Mouse (Mus musculus) hindbrain, embryonic 15.5 days (tissue): ENCODE results near the gene Emp1. TPM values are rescaled to one million over a fixed set of nuclear protein-coding genes. Genes with fewer than 3 reads are reported as not detected.

Experiments
- ATAC-seq: fragments of 200-750 bp; cut with Nextera tagmentation; 2 replicates; pipeline ENCODE4 v1.8.0; 2017; ENCODE audit warnings: low read depth, moderate number of reproducible peaks, moderate TSS enrichment; ENCODE audit not compliant: low FRiP score
- H3K27ac ChIP-seq: fragments of 300-500 bp; sonication (generic); replicated peaks from 2 replicates; pipeline ENCODE4 v1.5.1; 2015; ENCODE audit warnings: mild to moderate bottlenecking, inconsistent platforms
- H3K27me3 ChIP-seq: fragments of 300-500 bp; sonication (generic); 2 replicates; pipeline ENCODE4 v1.6.1; 2015; ENCODE audit warnings: control low read depth, inconsistent platforms
- H3K36me3 ChIP-seq: fragments of 300-500 bp; sonication (generic); 2 replicates; pipeline ENCODE4 v1.6.1; 2015; ENCODE audit warnings: control low read depth, inconsistent platforms
- H3K4me1 ChIP-seq: fragments of 300-500 bp; sonication (generic); replicated peaks from 2 replicates; pipeline ENCODE4 v1.6.1; 2015; ENCODE audit warnings: control low read depth, inconsistent platforms
- H3K4me2 ChIP-seq: fragments of 300-500 bp; sonication (generic); 2 replicates; pipeline ENCODE4 v1.6.1; 2015; ENCODE audit warnings: moderate library complexity, mild to moderate bottlenecking, inconsistent platforms
- H3K4me3 ChIP-seq: fragments of 300-500 bp; sonication (generic); 2 replicates; pipeline ENCODE4 v1.5.1; 2015; ENCODE audit warnings: mild to moderate bottlenecking, inconsistent platforms
- H3K9ac ChIP-seq: fragments of 300-500 bp; sonication (generic); 2 replicates; pipeline ENCODE4 v1.6.1; 2015; ENCODE audit warnings: inconsistent platforms
- H3K9me3 ChIP-seq: fragments of 300-500 bp; sonication (generic); 2 replicates; pipeline ENCODE4 v1.6.1; 2016; ENCODE audit warnings: control low read depth, inconsistent platforms
- WGBS: fragments of 180-500 bp; shearing (Covaris S2); methylation state at CpG from one replicate; pipeline ENCODE4 v1.1.7; 2015; 5-methylcytosine and 5-hydroxymethylcytosine counted together
- polyA plus RNA-seq: library from polyadenylated mRNA; unstranded; fragments of >200 nt; fragmentation: Nextera tagmentation; extraction: Ambion mirVana; gene quantifications from 2 replicates; pipeline ENCODE4 v1.2.1, GENCODE M21; 2015

The Emp1 gene
- polyA plus RNA-seq, 1 experiment from 2014 or later = 9.7 TPM

DNA sequence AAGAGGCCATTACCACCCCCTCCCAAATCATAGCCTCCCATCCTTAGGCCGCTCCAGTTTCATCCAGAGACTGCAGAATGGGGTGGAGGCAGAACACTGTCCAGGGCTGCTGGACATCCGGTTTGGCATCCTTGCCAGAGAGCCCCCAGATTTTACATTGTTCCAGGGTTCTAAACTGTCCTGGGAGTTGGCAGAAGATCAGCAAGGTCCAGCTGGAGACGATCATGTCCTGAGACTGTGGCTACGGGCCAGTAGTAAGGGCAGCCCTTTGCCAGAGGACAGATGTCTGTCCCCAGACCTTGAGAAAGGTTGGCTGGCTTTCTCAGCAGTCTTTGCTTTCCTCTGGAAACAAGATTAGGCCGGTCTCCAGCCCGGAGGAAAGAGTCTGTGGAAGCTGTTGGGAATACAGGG, 2.6 kb downstream of the Emp1 start:
- Histone ChIP-seq H3K9ac (no peak overlapping the region), H3K9me3 (no peaks in the 10 kb centered on the region), H3K27me3 (no peaks in the 10 kb centered on the region), H3K36me3 (no peaks in the 10 kb centered on the region), H3K4me1 (peaks cover 19% of the 10 kb centered on the region), H3K4me3 (no peak overlapping the region), H3K27ac (0 out of 2 replicates have a peak overlapping the region, but pooled peaks have one; percentile 40), H3K4me2 (0 out of 2 replicates have a peak overlapping the region, but pooled peaks have one; percentile 2)
- peak; percentile 32; the same call in 1 of the 2 replicates for ATAC-seq
- 69% methylated on average over 6 of the region's 6 CpGs for WGBS

DNA sequence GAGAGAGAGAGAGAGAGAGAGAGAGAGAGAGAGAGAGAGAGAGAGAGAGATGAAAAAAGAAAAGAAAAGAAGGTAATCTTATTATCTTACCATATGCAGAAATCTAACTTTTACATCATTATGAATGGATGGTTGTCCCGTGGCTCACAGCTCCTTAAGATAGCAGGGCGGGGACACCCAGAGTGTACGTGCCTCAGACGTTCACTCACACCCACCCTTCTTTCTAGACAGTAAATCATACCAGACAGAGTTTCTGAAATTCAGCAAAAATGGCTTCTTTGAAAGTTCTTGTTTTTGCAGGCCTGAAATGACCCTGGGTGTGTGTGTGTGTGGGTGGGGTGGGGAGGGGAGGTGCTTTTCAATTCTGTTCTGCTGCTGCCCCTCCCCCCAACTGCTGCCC, 3.3 kb downstream of the Emp1 start:
- Histone ChIP-seq H3K4me1 (peaks cover 19% of the 10 kb centered on the region), H3K4me3 (no peak overlapping the region), H3K36me3 (no peaks in the 10 kb centered on the region), H3K4me2 (no peak overlapping the region), H3K27ac (0 out of 2 replicates have a peak overlapping the region, but pooled peaks have one; percentile 40), H3K9me3 (no peaks in the 10 kb centered on the region), H3K9ac (no peak overlapping the region), H3K27me3 (no peaks in the 10 kb centered on the region)
- WGBS = 84% methylated on average over 4 of the region's 4 CpGs
- no peak for ATAC-seq

DNA sequence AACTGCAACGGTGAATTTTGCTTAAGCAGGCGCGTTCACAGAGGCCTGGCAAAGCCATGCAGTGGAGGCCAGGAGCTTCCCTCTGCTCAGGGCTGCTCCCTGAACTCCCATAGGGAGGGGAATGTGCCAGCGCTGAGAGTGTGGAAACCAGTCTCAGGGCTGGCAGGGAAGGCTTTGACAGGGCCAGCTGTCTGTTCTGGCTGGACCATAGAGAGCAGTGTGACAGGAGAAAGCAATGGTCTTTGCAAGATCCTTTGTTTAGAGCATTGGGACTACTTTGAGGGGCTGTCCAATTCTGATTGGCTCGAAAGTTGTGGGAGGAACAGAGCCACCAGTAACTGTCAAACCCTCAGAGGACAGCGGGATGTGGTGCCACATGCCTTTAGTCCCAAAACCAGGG, 5.9 kb downstream of the Emp1 start:
- Histone ChIP-seq H3K4me2 (no peak overlapping the region), H3K27me3 (no peaks in the 10 kb centered on the region), H3K4me1 (peaks cover 15% of the 10 kb centered on the region; the same call in 1 of the 2 replicates), H3K9me3 (no peaks in the 10 kb centered on the region), H3K27ac (peak overlapping the region; percentile 49), H3K9ac (no peak overlapping the region), H3K4me3 (no peak overlapping the region), H3K36me3 (no peaks in the 10 kb centered on the region)
- peak; percentile 84 for ATAC-seq
- 34% methylated on average over 6 of the region's 6 CpGs for WGBS

DNA sequence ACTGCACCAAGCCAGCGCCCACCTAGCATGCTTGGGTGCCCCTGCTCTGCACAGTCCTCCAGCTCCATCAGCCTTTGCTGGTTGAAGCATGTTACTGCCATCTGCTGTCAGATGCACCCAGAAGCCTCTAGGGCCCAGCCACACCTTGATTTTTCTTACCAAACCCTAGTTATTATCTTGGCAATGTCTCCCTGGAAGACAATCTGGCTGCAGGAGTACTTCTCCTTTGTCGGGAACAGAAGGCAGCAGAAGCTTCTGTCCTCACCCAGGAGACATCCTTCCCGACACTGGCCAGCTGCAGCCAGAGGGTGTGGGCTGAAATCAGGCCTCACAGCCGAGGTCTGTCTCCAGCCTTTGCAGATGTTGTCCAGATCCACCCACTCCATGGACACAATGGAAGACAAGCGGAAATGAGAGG, 7.2 kb downstream of the Emp1 start:
- ATAC-seq = 0 out of 2 replicates have a peak, but pooled peaks have one; percentile 70
- no peaks in the 10 kb centered on the region for H3K36me3 ChIP-seq
- no peak overlapping the region for H3K4me3 ChIP-seq
- no peak overlapping the region for H3K27ac ChIP-seq
- WGBS = 49% methylated on average over 5 of the region's 5 CpGs
- H3K4me1 ChIP-seq = 0 out of 2 replicates have a peak, but pooled peaks cover 6% of the 10 kb centered on the region
- no peak overlapping the region for H3K4me2 ChIP-seq
- H3K9me3 ChIP-seq = no peaks in the 10 kb centered on the region
- no peaks in the 10 kb centered on the region for H3K27me3 ChIP-seq
- H3K9ac ChIP-seq = no peak overlapping the region

DNA sequence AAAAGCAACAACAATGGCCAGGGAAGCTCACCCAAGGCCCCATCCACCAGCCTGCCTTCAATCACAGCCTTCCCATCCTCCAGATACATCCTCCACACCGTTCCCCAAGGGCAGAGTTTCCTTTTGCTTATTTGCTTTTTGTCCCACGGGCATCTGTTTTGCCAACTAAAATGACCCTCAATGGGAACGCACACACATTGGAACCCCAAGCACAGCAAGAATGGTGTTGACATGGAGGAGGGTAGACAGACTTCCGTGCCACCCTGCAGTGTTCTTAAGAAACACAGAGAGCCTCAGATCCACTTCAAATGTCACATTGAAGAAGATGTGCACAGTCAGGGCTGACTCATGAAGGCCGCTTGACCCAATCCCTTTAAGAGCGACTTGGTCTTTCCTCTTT, 8.6 kb downstream of the Emp1 start:
- H3K4me3 ChIP-seq = no peak overlapping the region
- no peaks in the 10 kb centered on the region for H3K27me3 ChIP-seq
- H3K36me3 ChIP-seq = no peaks in the 10 kb centered on the region
- 0 out of 2 replicates have a peak, but pooled peaks cover 8% of the 10 kb centered on the region for H3K4me1 ChIP-seq
- no peaks in the 10 kb centered on the region for H3K9me3 ChIP-seq
- WGBS = 87% methylated on average over 6 of the region's 6 CpGs
- no peak overlapping the region for H3K9ac ChIP-seq
- H3K27ac ChIP-seq = no peak overlapping the region
- no peak overlapping the region for H3K4me2 ChIP-seq
- ATAC-seq = no peak

DNA sequence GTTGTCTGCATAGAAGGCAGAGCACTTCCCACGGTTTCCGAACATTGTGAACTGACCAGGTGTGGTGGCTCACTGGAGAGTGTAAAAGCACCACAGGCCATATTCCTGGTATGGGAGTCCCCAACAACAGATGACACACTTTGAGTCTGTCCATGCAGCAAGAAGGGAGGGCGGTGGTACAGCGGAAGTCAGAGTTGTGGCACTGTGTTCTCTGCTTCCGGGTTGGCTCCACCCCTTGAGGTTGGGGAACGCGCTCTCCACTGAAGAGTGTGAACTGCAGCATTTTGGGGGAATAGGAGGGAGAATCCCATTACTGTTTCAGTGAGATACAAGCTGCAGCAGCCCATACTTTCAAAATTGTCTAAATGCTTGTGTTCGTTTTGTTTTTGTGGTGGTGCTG, 11.0 kb downstream of the Emp1 start:
- Histone ChIP-seq H3K27ac (no peak overlapping the region), H3K9me3 (no peaks in the 10 kb centered on the region), H3K4me2 (no peak overlapping the region), H3K4me1 (peaks cover 12% of the 10 kb centered on the region), H3K9ac (no peak overlapping the region), H3K36me3 (no peaks in the 10 kb centered on the region), H3K4me3 (no peak overlapping the region), H3K27me3 (no peaks in the 10 kb centered on the region)
- 90% methylated on average over 8 of the region's 8 CpGs for WGBS
- no peak for ATAC-seq

DNA sequence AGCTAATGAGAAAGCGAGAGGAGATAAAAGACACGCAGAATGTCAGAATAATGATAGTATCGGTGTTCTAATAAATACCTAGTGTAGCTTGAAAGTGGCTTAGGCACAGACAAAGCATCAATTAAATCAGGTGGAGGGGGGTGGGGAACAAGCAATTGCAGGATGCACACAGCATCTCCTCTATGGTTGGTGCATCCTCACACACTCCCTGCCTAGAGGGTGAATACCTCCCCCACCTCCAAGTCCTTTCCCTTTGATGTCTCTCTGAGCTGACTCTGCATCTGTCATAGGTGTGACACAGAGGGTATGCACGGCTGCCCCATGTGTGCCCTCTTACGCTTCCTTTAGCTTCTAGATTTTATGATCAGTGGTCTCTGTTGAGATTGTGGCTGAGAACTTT, 13.5 kb downstream of the Emp1 start:
- WGBS = 49% methylated on average over 5 of the region's 5 CpGs
- peak; percentile 65 for ATAC-seq

DNA sequence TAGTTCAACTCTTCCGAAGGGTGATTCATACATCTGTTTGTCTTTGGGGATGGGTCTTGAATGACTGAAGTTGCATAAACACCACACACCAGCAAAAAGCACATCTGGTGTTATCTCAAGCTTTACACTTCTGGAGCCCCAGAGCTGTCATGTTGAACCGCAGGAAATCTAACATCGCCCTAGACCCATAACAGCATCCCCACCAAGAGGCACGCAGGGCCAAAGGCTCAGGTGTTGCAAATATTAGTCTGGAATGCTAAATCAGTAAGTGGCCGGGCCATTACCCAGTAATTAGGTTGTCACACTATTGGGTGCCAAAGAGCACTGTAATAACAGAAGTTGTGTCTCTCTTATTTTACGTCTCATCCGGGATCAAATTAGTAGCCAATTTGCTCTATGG, 13.9 kb downstream of the Emp1 start:
- Histone ChIP-seq H3K4me2 (no peak overlapping the region), H3K4me1 (peaks cover 9% of the 10 kb centered on the region), H3K9ac (no peak overlapping the region), H3K9me3 (no peaks in the 10 kb centered on the region), H3K27me3 (no peaks in the 10 kb centered on the region), H3K4me3 (no peak overlapping the region), H3K27ac (no peak overlapping the region), H3K36me3 (no peaks in the 10 kb centered on the region)
- peak; percentile 29; the same call in 1 of the 2 replicates for ATAC-seq
- WGBS = 45% methylated on average over 7 of the region's 7 CpGs

More for the DNA sequence above, 13.5 kb downstream of the Emp1 start:
- peaks cover 9% of the 10 kb centered on the region for H3K4me1 ChIP-seq
- no peak overlapping the region for H3K9ac ChIP-seq
- no peak overlapping the region for H3K4me3 ChIP-seq
- H3K9me3 ChIP-seq = no peaks in the 10 kb centered on the region
- no peaks in the 10 kb centered on the region for H3K36me3 ChIP-seq
- H3K27me3 ChIP-seq = no peaks in the 10 kb centered on the region
- H3K27ac ChIP-seq = no peak overlapping the region
- H3K4me2 ChIP-seq = no peak overlapping the region

DNA sequence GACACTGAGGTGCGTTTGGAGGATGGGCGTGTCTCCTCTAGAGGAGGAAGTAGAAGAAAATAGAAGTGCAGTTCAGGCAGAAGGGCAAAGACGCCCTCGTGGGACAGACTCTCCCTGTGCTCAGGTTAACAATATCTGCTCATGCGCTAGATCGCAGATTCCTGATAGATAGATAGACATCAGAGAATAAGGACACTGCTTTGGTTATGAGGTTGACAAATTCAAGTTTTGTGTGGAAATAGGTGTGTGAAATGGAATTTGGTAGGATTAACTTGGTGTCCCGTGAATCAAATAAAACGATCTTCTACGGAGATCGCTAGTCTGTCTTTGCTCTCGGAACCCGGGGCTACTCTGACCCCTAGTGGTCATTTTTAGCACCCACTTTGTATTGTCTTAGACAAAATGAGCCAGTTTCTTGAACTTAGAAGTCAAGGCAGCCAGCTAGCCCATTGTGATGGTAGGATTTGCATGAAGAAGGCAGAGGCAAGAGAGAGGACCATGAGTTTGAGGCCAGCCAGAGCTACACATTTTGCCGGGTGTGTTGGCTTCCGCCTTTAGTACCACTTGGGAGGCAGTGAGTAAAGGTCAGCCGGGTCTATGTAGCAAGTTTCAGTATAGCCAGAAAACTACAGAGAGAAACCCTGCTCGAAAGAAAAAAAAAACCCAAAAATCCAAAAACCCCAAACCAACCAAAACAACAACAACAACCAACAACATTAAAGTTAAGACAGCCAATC, 15.4 kb downstream of the Emp1 start:
- no peaks in the 10 kb centered on the region for H3K27me3 ChIP-seq
- peak overlapping the region; percentile 55 for H3K4me2 ChIP-seq
- no peaks in the 10 kb centered on the region for H3K9me3 ChIP-seq
- no peaks in the 10 kb centered on the region for H3K36me3 ChIP-seq
- ATAC-seq = peak; percentile 64; the same call in 1 of the 2 replicates
- peaks cover 9% of the 10 kb centered on the region for H3K4me1 ChIP-seq
- no peak overlapping the region for H3K9ac ChIP-seq
- H3K27ac ChIP-seq = no peak overlapping the region
- WGBS = 25% methylated on average over 16 of the region's 16 CpGs
- peak overlapping the region; percentile 31 for H3K4me3 ChIP-seq

DNA sequence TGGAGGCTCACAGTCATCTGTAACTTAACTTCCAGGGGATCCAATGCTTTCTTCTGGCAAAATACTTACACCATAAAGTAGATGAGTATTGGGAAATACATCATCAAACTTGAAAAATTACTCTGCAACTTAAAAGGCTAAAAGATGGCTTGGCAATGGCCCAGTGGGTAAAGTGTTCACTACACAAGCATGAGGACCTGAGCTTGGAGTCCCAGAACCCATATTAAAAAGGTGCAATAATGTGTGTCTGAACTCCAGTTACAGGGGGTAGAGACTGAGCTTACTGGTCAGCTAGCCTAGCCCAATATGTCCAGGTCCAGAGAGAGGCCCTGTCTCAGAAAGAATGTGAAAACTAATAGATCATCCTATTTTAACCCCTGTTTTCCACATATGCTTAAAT, 21.6 kb downstream of the Emp1 start:
- no peak overlapping the region for H3K27ac ChIP-seq
- H3K9me3 ChIP-seq = no peaks in the 10 kb centered on the region
- H3K36me3 ChIP-seq = no peaks in the 10 kb centered on the region
- H3K4me2 ChIP-seq = no peak overlapping the region
- 0 out of 2 replicates have a peak, but pooled peaks cover 5% of the 10 kb centered on the region for H3K4me1 ChIP-seq
- no peak overlapping the region for H3K9ac ChIP-seq
- H3K27me3 ChIP-seq = no peaks in the 10 kb centered on the region
- ATAC-seq = no peak
- no peak overlapping the region for H3K4me3 ChIP-seq

DNA sequence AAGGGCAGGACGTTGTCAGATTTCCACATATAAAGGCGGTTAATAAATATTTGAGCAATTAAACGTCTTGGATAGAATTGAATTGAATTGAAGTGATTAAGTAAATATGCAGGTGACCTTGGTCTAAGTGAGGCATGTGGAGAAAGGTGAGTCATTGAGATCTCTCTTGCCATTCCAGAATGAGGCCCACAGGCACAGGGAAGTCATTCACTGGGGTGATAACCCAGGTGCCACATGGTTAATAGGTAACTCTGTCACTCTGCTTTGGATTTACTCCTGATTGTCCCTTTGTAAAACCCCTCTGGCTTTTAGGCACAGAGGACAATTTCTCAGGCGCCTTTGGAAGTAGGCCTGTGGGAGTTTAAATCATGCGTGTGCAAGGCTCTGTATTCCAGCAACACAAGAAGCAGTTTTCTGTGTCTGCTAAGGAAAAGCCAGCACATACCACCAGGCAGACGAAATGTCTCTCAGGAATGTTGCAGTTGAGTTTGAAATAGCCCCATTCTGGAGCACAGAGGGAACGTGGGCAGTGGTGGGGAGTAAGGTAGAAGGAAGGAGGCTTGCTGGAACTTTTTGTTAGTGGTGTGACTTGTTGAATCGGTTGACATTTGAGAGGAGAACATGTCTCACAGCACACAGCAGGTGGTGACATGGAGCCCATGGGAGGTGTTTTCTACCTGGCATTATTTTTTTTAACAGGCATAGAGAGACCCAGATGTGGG, 23.6 kb downstream of the Emp1 start:
- no peak overlapping the region for H3K27ac ChIP-seq
- 72% methylated on average over 8 of the region's 8 CpGs for WGBS

DNA sequence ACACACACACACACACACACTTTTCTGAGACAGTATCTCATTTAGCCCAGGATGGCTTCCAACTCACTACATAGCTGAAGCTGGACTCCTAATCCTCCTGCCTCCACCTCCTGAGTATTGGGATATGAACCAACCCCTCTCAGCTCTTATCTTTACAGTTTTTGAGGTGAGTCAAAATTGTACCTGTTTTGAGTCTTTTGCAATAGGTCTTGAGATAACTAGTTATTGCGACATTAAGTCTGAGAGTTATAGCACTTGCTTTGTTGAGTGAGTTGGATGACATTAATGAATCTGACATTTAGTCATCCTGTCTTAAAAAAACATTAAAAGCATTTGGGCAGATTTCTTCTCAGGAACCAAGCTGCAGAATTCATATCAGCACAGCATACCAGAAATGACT, 25.3 kb downstream of the Emp1 start:
- ATAC-seq = no peak
- Histone ChIP-seq H3K27me3 (no peaks in the 10 kb centered on the region), H3K9me3 (no peaks in the 10 kb centered on the region), H3K9ac (no peak overlapping the region), H3K4me2 (no peak overlapping the region), H3K36me3 (no peaks in the 10 kb centered on the region), H3K4me1 (0 out of 2 replicates have a peak, but pooled peaks cover 5% of the 10 kb centered on the region), H3K4me3 (no peak overlapping the region), H3K27ac (no peak overlapping the region)
- WGBS = 82% methylated on average over 1 of the region's 1 CpGs

More for the DNA sequence above, 23.6 kb downstream of the Emp1 start:
- Histone ChIP-seq H3K4me3 (no peak overlapping the region), H3K4me1 (0 out of 2 replicates have a peak, but pooled peaks cover 5% of the 10 kb centered on the region), H3K27me3 (no peaks in the 10 kb centered on the region), H3K36me3 (no peaks in the 10 kb centered on the region), H3K9ac (no peak overlapping the region), H3K4me2 (no peak overlapping the region), H3K9me3 (no peaks in the 10 kb centered on the region)
- ATAC-seq = no peak
